Mouse (Mus musculus) frontal cortex, postnatal 10 days (tissue): ENCODE measurements around the gene Hnrnpul1.

Experiments used
- DNase-seq, 2 experiments: peaks; one replicate each; pipeline ENCODE4 v3.0.0; 2022; ENCODE audit warnings: low spot score in 2 of 2, mixed read lengths in 1 of 2

Hnrnpul1 gene

GRCm38 (mm10) chr7:25719761-25720610 is 34.6 kb downstream of the Hnrnpul1 start:
- peak in 1 of 2 experiments; percentile 75 for DNase-seq

- peak; percentile 89 to 92 for DNase-seq
Measured at GRCm38 (mm10) chr7:25718788-25719417, 35.7 kb downstream of the Hnrnpul1 start, which contains the start of gene Ccdc97. TSS of gene Ccdc97 (minus strand) at chr7:25719088.

GRCm38 (mm10) chr7:25717478-25717877 is 37.1 kb downstream of the Hnrnpul1 start:
- DNase-seq, result no peak

- DNase-seq, result no peak
Measured at GRCm38 (mm10) chr7:25715731-25716271, 38.8 kb downstream of the Hnrnpul1 start.

GRCm38 (mm10) chr7:25714581-25714980 is 40.0 kb downstream of the Hnrnpul1 start:
- no peak for DNase-seq

- DNase-seq, result no peak
Measured at GRCm38 (mm10) chr7:25712801-25713200, 41.8 kb downstream of the Hnrnpul1 start.

GRCm38 (mm10) chr7:25711731-25712197 is 42.8 kb downstream of the Hnrnpul1 start:
- no peak for DNase-seq

- DNase-seq, result no peak
Measured at GRCm38 (mm10) chr7:25711165-25711564, 43.4 kb downstream of the Hnrnpul1 start.

GRCm38 (mm10) chr7:25710519-25711130 is 43.9 kb downstream of the Hnrnpul1 start:
- no peak for DNase-seq

GRCm38 (mm10) chr7:25709961-25710360 is 44.6 kb downstream of the Hnrnpul1 start:
- no peak for DNase-seq

GRCm38 (mm10) chr7:25707581-25708292 is 46.8 kb downstream of the Hnrnpul1 start:
- DNase-seq, result no peak

GRCm38 (mm10) chr7:25706578-25707170 is 47.9 kb downstream of the Hnrnpul1 start:
- DNase-seq, result no peak

GRCm38 (mm10) chr7:25705801-25706251 is 48.7 kb downstream of the Hnrnpul1 start:
- DNase-seq, result peak in 1 of 2 experiments; percentile 39

GRCm38 (mm10) chr7:25704716-25705364 is 49.7 kb downstream of the Hnrnpul1 start:
- no peak for DNase-seq

- no peak for DNase-seq
Measured at GRCm38 (mm10) chr7:25703793-25704494, 50.6 kb downstream of the Hnrnpul1 start.

- DNase-seq, result no peak
Measured at GRCm38 (mm10) chr7:25702350-25702749, 52.2 kb downstream of the Hnrnpul1 start.

GRCm38 (mm10) chr7:25700732-25701131 is 53.8 kb downstream of the Hnrnpul1 start:
- no peak for DNase-seq

- DNase-seq, result no peak
Measured at GRCm38 (mm10) chr7:25699851-25700250, 54.7 kb downstream of the Hnrnpul1 start.

GRCm38 (mm10) chr7:25694104-25694503 is 60.5 kb downstream of the Hnrnpul1 start:
- no peak for DNase-seq

- DNase-seq, result no peak
Measured at GRCm38 (mm10) chr7:25690051-25690450, 64.5 kb downstream of the Hnrnpul1 start.
